In genomic region chr5:125053661-125054060, GRCm38 (mm10) we compare ENCODE assay signal across 13 mouse cellular contexts. TPM values are rescaled to one million over a fixed set of nuclear protein-coding genes. Genes with fewer than 3 reads are reported as not detected.
DNase-seq lines count a peak whose midpoint lies in the region; ATAC-seq and TF ChIP-seq lines count a peak whose summit lies in the region.
"Had no signal": no experiment of that assay in that cellular context is flagged by ENCODE, and none has a peak within 500 bp of the region (broad histone marks: within the 10 kb centered on the region; RNA-seq: fewer than 3 reads in every experiment).

No protein-coding gene starts in this region.

- intact Hi-C loops in left cerebral cortex, postnatal 25 days (cut with DNase I): no loop called here

- ATAC-seq in heart, embryonic 11.5 days (replicated peaks; ENCODE audit: insufficient number of reproducible peaks, low FRiP score, low TSS enrichment): no peak
- ATAC-seq in heart, embryonic 12.5 days (ENCODE audit: insufficient number of reproducible peaks, low FRiP score): no peak
- no peak for ATAC-seq in lung, embryonic 15.5 days (ENCODE audit: borderline replicate concordance, extremely low read depth, low FRiP score, low TSS enrichment)
- no peak for ATAC-seq in embryonic facial prominence, embryonic 15.5 days (ENCODE audit: insufficient number of reproducible peaks, low FRiP score, low TSS enrichment, low read depth)
- ATAC-seq: Patski had no signal

- no peaks in the 10 kb centered on the region for H3K9me3 ChIP-seq in heart, embryonic 11.5 days (replicated peaks; ENCODE audit: control insufficient read depth, low read length)
- no peaks in the 10 kb centered on the region for H3K9me3 ChIP-seq in heart, embryonic 12.5 days (replicated peaks)
- H3K9me3 ChIP-seq in lung, embryonic 15.5 days: no peaks in the 10 kb centered on the region
- no peaks in the 10 kb centered on the region for H3K9me3 ChIP-seq in embryonic facial prominence, embryonic 15.5 days (replicated peaks)
- H3K9me3 ChIP-seq: embryonic facial prominence, embryonic 12.5 days had no signal

- H3K36me3 ChIP-seq in heart, embryonic 11.5 days (ENCODE audit: control insufficient read depth, insufficient read depth, low read length): peaks cover 12% of the 10 kb centered on the region; the same call in 1 of the 2 replicates
- H3K36me3 ChIP-seq in heart, embryonic 12.5 days: peaks cover 45% of the 10 kb centered on the region
- H3K36me3 ChIP-seq in lung, embryonic 15.5 days: peaks cover 37% of the 10 kb centered on the region
- peaks cover 67% of the 10 kb centered on the region for H3K36me3 ChIP-seq in embryonic facial prominence, embryonic 15.5 days
- H3K36me3 ChIP-seq in macrophage (ENCODE audit: inconsistent target): peaks cover 22% of the 10 kb centered on the region; the same call in 1 of the 2 replicates

- H3K27me3 ChIP-seq in heart, embryonic 11.5 days (ENCODE audit: control insufficient read depth, insufficient read depth, low read length): no peaks in the 10 kb centered on the region
- no peaks in the 10 kb centered on the region for H3K27me3 ChIP-seq in heart, embryonic 12.5 days (replicated peaks)
- H3K27me3 ChIP-seq in lung, embryonic 15.5 days: no peaks in the 10 kb centered on the region
- H3K27me3 ChIP-seq in embryonic facial prominence, embryonic 15.5 days: no peaks in the 10 kb centered on the region
- H3K27me3 ChIP-seq: embryonic facial prominence, embryonic 12.5 days; Patski had no signal

- peak overlapping the region; percentile 46; the same call in 1 of the 2 replicates for H3K27ac ChIP-seq in heart, embryonic 11.5 days (ENCODE audit: low read depth, low read length)
- no peak overlapping the region for H3K27ac ChIP-seq in heart, embryonic 12.5 days (ENCODE audit: poor library complexity, severe bottlenecking)
- H3K27ac ChIP-seq in lung, embryonic 15.5 days: peak overlapping the region; percentile 67; the same call in 1 of the 2 replicates
- H3K27ac ChIP-seq in embryonic facial prominence, embryonic 15.5 days (replicated peaks): peak overlapping the region; percentile 5; the same call in 1 of the 2 replicates
- H3K27ac ChIP-seq in macrophage: peak overlapping the region; percentile 81
- H3K27ac ChIP-seq: embryonic facial prominence, embryonic 12.5 days had no signal

- no peak for TF ChIP-seq CTCF in lung, adult 2 months (IDR thresholded peaks at IDR 0.05; ENCODE audit: insufficient read depth, low read length)

- peaks cover 91% of the 10 kb centered on the region for H3K4me1 ChIP-seq in heart, embryonic 11.5 days (ENCODE audit: control insufficient read depth, insufficient read depth, low read length)
- peaks cover 97% of the 10 kb centered on the region for H3K4me1 ChIP-seq in heart, embryonic 12.5 days (replicated peaks)
- H3K4me1 ChIP-seq in lung, embryonic 15.5 days: peaks cover 73% of the 10 kb centered on the region
- H3K4me1 ChIP-seq in lung, adult 2 months (ENCODE audit: control insufficient read depth, insufficient read depth, low read length): peaks cover 52% of the 10 kb centered on the region
- peaks cover 57% of the 10 kb centered on the region for H3K4me1 ChIP-seq in embryonic facial prominence, embryonic 15.5 days

- no peak for TF ChIP-seq POLR2A in lung, adult 2 months (IDR thresholded peaks at IDR 0.05; ENCODE audit: borderline replicate concordance, extremely low read depth, low read depth, low read length)

- 45% methylated on average over 7 of the region's 7 CpGs for WGBS in heart, embryonic 11.5 days (ENCODE audit: insufficient replicate concordance)
- 43% methylated on average over 7 of the region's 7 CpGs for WGBS in heart, embryonic 12.5 days
- WGBS in lung, embryonic 15.5 days: 60% methylated on average over 7 of the region's 7 CpGs
- 67% methylated on average over 7 of the region's 7 CpGs for WGBS in lung, adult 2 months
- WGBS in embryonic facial prominence, embryonic 15.5 days: 80% methylated on average over 7 of the region's 7 CpGs
- WGBS in macrophage (ENCODE audit: missing documents): 84% methylated on average over 7 of the region's 7 CpGs

- H3K9ac ChIP-seq in heart, embryonic 11.5 days (ENCODE audit: low read depth, low read length): 0 out of 2 replicates have a peak overlapping the region, but pooled peaks have one; percentile 55
- H3K9ac ChIP-seq in heart, embryonic 12.5 days: no peak overlapping the region
- H3K9ac ChIP-seq in lung, embryonic 15.5 days: no peak overlapping the region
- no peak overlapping the region for H3K9ac ChIP-seq in embryonic facial prominence, embryonic 15.5 days

- no peak for DNase-seq in lung, adult 2 months
- no peak for DNase-seq in left cerebral cortex, postnatal 25 days (ENCODE audit: low spot score in 2 of 2)
- no peak for DNase-seq in spleen, postnatal 14 days (ENCODE audit: low spot score in 2 of 2)
- DNase-seq: thymus, postnatal 25 days had no signal

- no peak overlapping the region for H3K4me3 ChIP-seq in heart, embryonic 11.5 days (ENCODE audit: low read depth, low read length)
- no peak overlapping the region for H3K4me3 ChIP-seq in heart, embryonic 12.5 days
- no peak overlapping the region for H3K4me3 ChIP-seq in lung, embryonic 15.5 days
- H3K4me3 ChIP-seq in lung, adult 2 months (replicated peaks; ENCODE audit: extremely low read depth, low read depth, low read length): no peak overlapping the region
- no peak overlapping the region for H3K4me3 ChIP-seq in embryonic facial prominence, embryonic 15.5 days (replicated peaks)
- no peak overlapping the region for H3K4me3 ChIP-seq in macrophage (ENCODE audit: inconsistent target)
- H3K4me3 ChIP-seq: embryonic facial prominence, embryonic 12.5 days had no signal

- H3K79me2 ChIP-seq in macrophage (ENCODE audit: inconsistent target): peaks cover 47% of the 10 kb centered on the region

- peak overlapping the region; percentile 19; the same call in 1 of the 2 replicates for H3K4me2 ChIP-seq in heart, embryonic 11.5 days
- no peak overlapping the region for H3K4me2 ChIP-seq in heart, embryonic 12.5 days
- no peak overlapping the region for H3K4me2 ChIP-seq in lung, embryonic 15.5 days
- no peak overlapping the region for H3K4me2 ChIP-seq in embryonic facial prominence, embryonic 15.5 days (replicated peaks)
- H3K4me2 ChIP-seq: embryonic facial prominence, embryonic 12.5 days had no signal

RNA-seq across cellular contexts. Expression of gene Rflna, which starts 50.6 kb away (rescaled TPM):
- polyA plus RNA-seq in heart, embryonic 11.5 days (2014; fragmentation: Nextera tagmentation; extraction: Ambion mirVana): 1.0 and 1.1 TPM in 2 replicates
- polyA plus RNA-seq in heart, embryonic 12.5 days (2016; fragmentation: Nextera tagmentation; extraction: Ambion mirVana): 1.2 and 1.6 TPM in 2 replicates
- 6.4 and 7.7 TPM in 2 replicates for polyA plus RNA-seq in lung, embryonic 15.5 days (2015; fragmentation: Nextera tagmentation; extraction: Ambion mirVana)
- polyA plus RNA-seq in lung, adult 2 months (2012; rRNA removed): 20.2 and 26.0 TPM in 2 replicates
- 22.1 and 24.0 TPM in 2 replicates for polyA plus RNA-seq in embryonic facial prominence, embryonic 15.5 days (2015; fragmentation: Nextera tagmentation; extraction: Ambion mirVana)
- total RNA-seq in macrophage (2018; cell fraction: chromatin; rRNA removed): under 1 TPM in 1 of 26 experiments, not detected in 25; 0.95 TPM
- not detected for total RNA-seq in macrophage (2018; cell fraction: cytosol; rRNA removed)
- total RNA-seq in macrophage (2018; cell fraction: nucleus; rRNA removed): not detected
- not detected in 3 replicates for polyA plus RNA-seq in macrophage (2018)
- 1 to 10 TPM in 1 of 2 experiments, under 1 TPM in 1; 0.87 to 1.0 TPM for total RNA-seq in left cerebral cortex, postnatal 25 days (2021)
- total RNA-seq: hematopoietic stem cell, adult 5-6 weeks; monocyte, adult 5-6 weeks had no signal
